Mouse (Mus musculus): ENCODE results near the gene Ick.
"Not testable (repeated sequence)": the region's sequence is repeated elsewhere in the genome, so short reads cannot be mapped to it uniquely, and the experiment has no call there.

Gene Ick

DNA sequence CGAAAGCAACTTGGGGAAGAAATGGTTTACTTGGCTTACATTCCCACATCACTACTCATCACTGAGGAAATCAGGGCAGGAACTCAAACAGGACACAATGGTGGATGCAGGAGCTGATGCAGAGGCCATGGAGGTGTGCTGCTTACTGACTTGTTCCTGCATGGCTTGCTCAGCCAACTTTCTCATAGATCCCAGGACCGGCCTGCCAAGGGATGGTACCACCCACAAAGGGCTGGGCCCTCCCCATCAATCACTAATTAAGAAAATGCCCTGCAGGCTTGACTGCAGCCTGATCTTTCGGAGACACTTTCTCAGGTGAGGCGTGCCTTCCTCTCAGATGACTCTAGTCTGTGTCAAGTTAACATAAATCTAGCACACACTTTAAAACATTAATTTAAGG is 2.2 kb upstream of the Ick start:
- no peak for DNase-seq

- no peak for DNase-seq
These were observed 1.4 kb upstream of the Ick start for GRCm38 (mm10) chr9:78107582-78107911.

GRCm38 (mm10) chr9:78107912-78108795 is 838 bp upstream of the Ick start:
- DNase-seq = peak; percentile 82

- no peak for DNase-seq
These were observed 664 bp downstream of the Ick start for GRCm38 (mm10) chr9:78109656-78110055.

DNA sequence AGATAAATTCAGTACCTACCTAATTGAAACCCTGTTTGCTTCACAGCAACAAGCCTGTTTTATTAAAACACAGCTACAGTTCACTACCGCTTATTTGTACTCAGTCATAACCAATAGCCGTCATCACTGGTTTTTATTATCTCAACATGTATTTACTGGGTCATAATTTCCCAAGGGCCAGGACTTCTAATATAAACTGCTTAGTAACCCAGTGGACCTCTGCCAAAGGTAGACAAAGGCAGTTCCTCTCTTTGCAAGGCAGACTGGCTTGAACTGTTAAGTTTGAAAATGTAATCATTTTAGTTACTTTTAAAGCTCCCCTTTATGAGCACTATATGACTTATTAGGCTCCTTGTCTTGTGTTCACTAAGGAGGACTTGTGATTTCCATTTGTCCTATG is 2.5 kb downstream of the Ick start:
- DNase-seq = no peak

- DNase-seq = peak; percentile 89
These were observed 4.0 kb downstream of the Ick start for GRCm38 (mm10) chr9:78112770-78113537.

- DNase-seq = no peak
These were observed 4.5 kb downstream of the Ick start for GRCm38 (mm10) chr9:78113538-78113885.

GRCm38 (mm10) chr9:78115746-78116145 is 6.8 kb downstream of the Ick start:
- no peak for DNase-seq

DNA sequence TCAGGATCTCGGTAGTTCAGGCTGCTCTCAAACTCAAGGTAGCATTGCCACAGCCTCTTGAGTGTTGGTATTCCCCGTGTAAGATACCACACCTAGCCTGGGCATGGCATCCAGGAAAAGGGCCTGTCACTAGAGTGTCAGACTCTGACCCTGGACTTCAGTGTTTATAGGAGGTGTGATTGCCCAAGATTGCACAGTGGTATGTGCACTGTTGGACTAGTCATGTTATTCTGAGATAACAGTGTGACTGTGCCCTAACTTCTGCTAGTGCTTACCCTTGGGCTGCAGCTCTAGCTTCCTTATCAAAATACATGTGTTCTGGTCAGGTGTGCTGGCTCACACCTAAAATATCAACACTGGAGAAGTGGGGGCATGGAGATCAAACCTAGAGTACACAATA is 8.7 kb downstream of the Ick start:
- DNase-seq = no peak

DNA sequence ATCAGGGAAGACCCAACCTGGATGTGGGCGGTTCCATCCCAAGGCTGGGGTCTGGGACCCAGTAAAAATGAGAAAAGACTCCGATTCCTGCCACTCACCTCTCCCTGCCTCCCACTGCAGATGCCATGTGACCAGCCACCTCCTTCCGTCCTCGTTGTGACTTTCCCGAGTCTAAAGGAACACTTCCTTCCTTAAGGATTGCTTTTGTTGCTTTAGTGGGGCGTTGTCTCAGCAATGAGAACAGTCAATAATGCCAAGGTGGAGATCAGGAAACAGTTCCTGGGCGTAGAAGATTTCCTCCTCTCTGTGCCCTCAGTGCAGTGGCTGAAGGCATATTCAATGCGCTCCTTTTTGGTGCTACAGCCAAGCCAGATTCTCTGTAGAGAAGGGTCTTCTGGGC is 12.4 kb downstream of the Ick start:
- no peak for DNase-seq

DNA sequence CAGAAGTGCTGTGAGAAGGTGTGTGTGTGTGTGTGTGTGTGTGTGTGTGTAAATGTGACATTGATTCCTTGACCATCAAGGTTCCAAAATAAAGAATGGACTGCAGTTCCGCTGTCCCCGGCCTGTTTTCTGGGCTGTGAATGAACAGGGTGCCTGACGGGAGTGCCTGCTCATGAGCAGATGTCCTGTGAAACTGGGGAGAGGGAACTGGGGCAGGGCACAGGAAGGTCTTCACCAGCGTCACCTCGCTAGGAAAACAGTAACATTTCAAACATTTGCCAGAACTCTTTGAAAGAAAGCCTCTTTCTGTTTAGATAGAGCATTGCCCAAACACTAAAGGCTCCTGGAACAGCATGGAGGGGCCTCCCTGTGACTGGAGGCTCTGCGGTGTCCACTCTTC is 13.0 kb downstream of the Ick start:
- no peak for DNase-seq

- no peak for DNase-seq
These were observed 14.1 kb downstream of the Ick start for GRCm38 (mm10) chr9:78122939-78123712.

DNA sequence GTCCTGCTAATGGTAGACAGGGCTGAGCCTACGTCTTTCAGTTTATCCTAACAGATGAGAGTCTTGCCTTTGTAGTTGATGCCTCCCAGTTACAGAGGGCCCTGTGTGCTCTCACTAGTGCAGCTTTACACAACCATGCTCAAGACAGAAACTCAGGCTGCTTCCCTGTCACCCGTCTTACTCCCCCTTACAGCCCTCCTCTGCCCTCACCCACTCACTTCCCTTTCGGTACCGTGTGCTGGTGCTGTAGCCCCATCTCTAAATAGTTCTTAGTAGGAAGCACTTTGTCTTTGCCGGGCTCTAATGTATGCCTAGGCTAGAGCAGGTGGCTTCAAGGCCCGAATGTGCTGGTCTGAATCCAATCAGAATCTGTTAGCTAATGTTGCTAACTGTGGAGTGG is 15.3 kb downstream of the Ick start:
- DNase-seq = no peak

GRCm38 (mm10) chr9:78126007-78126406 is 17.0 kb downstream of the Ick start:
- no peak for DNase-seq

GRCm38 (mm10) chr9:78126643-78127042 is 17.7 kb downstream of the Ick start:
- DNase-seq = no peak

GRCm38 (mm10) chr9:78135658-78136057 is 26.7 kb downstream of the Ick start:
- DNase-seq = no peak

- DNase-seq = no peak
These were observed 29.2 kb downstream of the Ick start for GRCm38 (mm10) chr9:78138044-78138676.

- DNase-seq = no peak
These were observed 30.5 kb downstream of the Ick start for GRCm38 (mm10) chr9:78139463-78139862.

GRCm38 (mm10) chr9:78146099-78146498 is 37.1 kb downstream of the Ick start:
- DNase-seq = no peak

GRCm38 (mm10) chr9:78146627-78147026 is 37.6 kb downstream of the Ick start:
- no peak for DNase-seq

DNA sequence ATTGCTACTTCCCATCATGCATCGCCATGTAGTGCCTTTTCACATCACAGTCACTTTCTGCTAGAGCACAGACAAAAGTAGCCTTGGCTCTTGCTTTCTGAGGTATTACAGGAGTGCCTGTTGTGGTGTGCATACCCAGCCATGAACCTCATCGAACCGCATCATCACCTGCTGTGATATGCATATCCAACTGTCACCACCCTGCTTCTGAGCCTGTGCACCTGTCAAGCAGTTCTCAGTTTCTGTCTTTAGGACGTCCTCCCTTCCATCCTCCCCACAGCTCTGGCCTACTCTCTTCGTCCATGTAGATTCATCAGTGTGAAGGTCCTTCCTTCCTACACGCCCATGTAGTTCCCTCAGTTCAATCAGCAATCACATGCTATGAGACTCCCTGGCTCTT is 39.2 kb downstream of the Ick start:
- no peak for DNase-seq

GRCm38 (mm10) chr9:78149770-78150169 is 40.8 kb downstream of the Ick start:
- DNase-seq = not testable (repeated sequence)

All from cerebellum, adult 11 months (tissue).